Mouse (Mus musculus) B cell, adult 62 days (primary cell): ENCODE results near the gene Fam166b. TPM values are rescaled to one million over a fixed set of nuclear protein-coding genes. Genes with fewer than 3 reads are reported as not detected.

Experiments
- total RNA-seq: library from RNA; stranded (reverse); gene quantifications from 4 replicates; pipeline ENCODE4 v1.2.4, GENCODE M21; 2023

Gene Fam166b
- not detected in 4 replicates for total RNA-seq

GRCm38 (mm10) chr4:43428946-43429345 is at the start of gene Fam166b:
Gene Fam166b, minus strand, starts transcription at chr4:43429134.

GRCm38 (mm10) chr4:43454041-43454836 is 25.3 kb upstream of the Fam166b start, which contains the start of gene Cd72:
Gene Cd72, minus strand, starts transcription at chr4:43454628.

GRCm38 (mm10) chr4:43441639-43442038 is 12.7 kb upstream of the Fam166b start, which contains the start of gene Tesk1:
Gene Tesk1, plus strand, starts transcription at chr4:43441939.

GRCm38 (mm10) chr4:43381408-43382154 is 47.4 kb downstream of the Fam166b start, which contains the start of gene Rusc2:
Gene Rusc2, plus strand, starts transcription at chr4:43381979.

Other genes starting within 250 kb of the Fam166b start
- gene Atp8b5, start 162.0 kb downstream of the Fam166b start, total RNA-seq = not detected in 4 replicates
- 0.17 TPM in 1 of 4 replicates, not detected in the others for gene Rusc2, start 47.2 kb downstream of the Fam166b start, total RNA-seq
- gene Tesk1, start 12.8 kb upstream of the Fam166b start, total RNA-seq = 55.0 to 57.8 TPM (median 57.0 TPM) in 4 replicates
- 440 to 532 TPM (median 462 TPM) in 4 replicates for gene Cd72, start 25.5 kb upstream of the Fam166b start, total RNA-seq
- gene Sit1, start 54.6 kb upstream of the Fam166b start, total RNA-seq = 12.9 to 13.7 TPM (median 13.3 TPM) in 4 replicates
- gene Ccdc107, start 63.8 kb upstream of the Fam166b start, total RNA-seq = 27.3 to 29.7 TPM (median 29.2 TPM) in 4 replicates
- gene Arhgef39, start 70.6 kb upstream of the Fam166b start, total RNA-seq = 1.1 to 2.6 TPM (median 2.4 TPM) in 4 replicates
- gene Car9, start 77.8 kb upstream of the Fam166b start, total RNA-seq = 0.49 to 1.2 TPM in 2 of 4 replicates, not detected in the others
- gene Tpm2, start 94.6 kb upstream of the Fam166b start, total RNA-seq = 0.46 to 1.6 TPM (median 0.74 TPM) in 4 replicates
- gene Creb3, start 133.2 kb upstream of the Fam166b start, total RNA-seq = 71.8 to 80.6 TPM (median 76.8 TPM) in 4 replicates
- gene Tln1, start 133.6 kb upstream of the Fam166b start, total RNA-seq = 269 to 292 TPM (median 275 TPM) in 4 replicates
- 39.9 to 55.5 TPM (median 43.6 TPM) in 4 replicates for gene Rgp1, start 149.6 kb upstream of the Fam166b start, total RNA-seq
- gene Gba2, start 149.7 kb upstream of the Fam166b start, total RNA-seq = 41.8 to 54.9 TPM (median 45.2 TPM) in 4 replicates
- not detected in 4 replicates for gene Msmp, start 155.4 kb upstream of the Fam166b start, total RNA-seq
- 0.16 to 0.40 TPM (median 0.39 TPM) in 3 of 4 replicates, not detected in the other for gene Npr2, start 202.8 kb upstream of the Fam166b start, total RNA-seq
- 1.4 TPM in 1 of 4 replicates, not detected in the others for gene Spag8, start 224.5 kb upstream of the Fam166b start, total RNA-seq
- gene Hint2, start 227.3 kb upstream of the Fam166b start, total RNA-seq = 16.0 to 24.2 TPM (median 20.8 TPM) in 4 replicates
- 2.4 to 6.0 TPM (median 4.9 TPM) in 4 replicates for gene Tmem8b, start 239.8 kb upstream of the Fam166b start, total RNA-seq
- not detected in 4 replicates for gene Fam221b, start 240.0 kb upstream of the Fam166b start, total RNA-seq